Mouse (Mus musculus) ES-E14 (cell line): ENCODE measurements around the gene Dusp5. TPM values are rescaled to one million over a fixed set of nuclear protein-coding genes. Genes with fewer than 3 reads are reported as not detected.

Source experiments
- DNase-seq: peaks from one replicate; pipeline ENCODE4 v3.0.0-alpha.2; 2013; ENCODE audit warnings: low read depth, low spot score
- H3K27ac ChIP-seq: 2 replicates; pipeline ENCODE4 v1.5.1; 2012; ENCODE audit warnings: low read depth, mild to moderate bottlenecking, low read length, moderate library complexity, mixed read lengths; ENCODE audit not compliant: poor library complexity, insufficient read depth, severe bottlenecking
- H3K36me3 ChIP-seq: 2 replicates; pipeline ENCODE4 v1.6.1; 2012; ENCODE audit warnings: mild to moderate bottlenecking, low read length, moderate library complexity, mixed read lengths; ENCODE audit not compliant: control insufficient read depth, poor library complexity, insufficient read depth, severe bottlenecking
- H3K4me1 ChIP-seq, 2 experiments: fragments of 150-350 bp in 1 of 2; sonication (generic) in 1 of 2; 2 replicates each; pipeline ENCODE4 v1.6.1; 2012; ENCODE audit warnings: low read length in 2 of 2, mild to moderate bottlenecking in 1 of 2, mixed read lengths in 1 of 2; ENCODE audit not compliant: control insufficient read depth in 2 of 2, insufficient read depth in 2 of 2, poor library complexity in 1 of 2
- H3K4me3 ChIP-seq, 2 experiments: fragments of 150-350 bp in 1 of 2; sonication (generic) in 1 of 2; 2 replicates each; pipeline ENCODE4 v1.5.1; 2012; ENCODE audit warnings: low read length in 2 of 2, low read depth in 1 of 2, mild to moderate bottlenecking in 1 of 2, mixed read lengths in 1 of 2; ENCODE audit not compliant: insufficient read depth in 1 of 2, poor library complexity in 1 of 2, severe bottlenecking in 1 of 2
- H3K9ac ChIP-seq: 2 replicates; pipeline ENCODE4 v1.6.1; 2012; ENCODE audit warnings: low read depth, mild to moderate bottlenecking, low read length, mixed read lengths; ENCODE audit not compliant: poor library complexity, insufficient read depth, severe bottlenecking
- H3K9me3 ChIP-seq: fragments of 150-350 bp; sonication (generic); 2 replicates; pipeline ENCODE4 v1.6.1; 2012; ENCODE audit warnings: low read depth, mild to moderate bottlenecking, low read length; ENCODE audit not compliant: control insufficient read depth, insufficient read depth
- CHD2 ChIP-seq: IDR thresholded peaks from 2 replicates; pipeline ENCODE4 v1.6.1; 2014; ENCODE audit warnings: mild to moderate bottlenecking, low read depth, low read length, inconsistent platforms
- HCFC1 ChIP-seq: IDR thresholded peaks from 2 replicates; pipeline ENCODE4 v1.6.1; 2012; ENCODE audit warnings: low read length, inconsistent platforms, borderline replicate concordance; ENCODE audit not compliant: insufficient read depth
- MAFK ChIP-seq: IDR thresholded peaks from 2 replicates; pipeline ENCODE4 v1.6.1; 2014; ENCODE audit warnings: mild to moderate bottlenecking, low read depth, low read length, inconsistent platforms; ENCODE audit not compliant: insufficient read depth
- ZC3H11A ChIP-seq: IDR thresholded peaks from 2 replicates; pipeline ENCODE4 v1.6.1; 2012; ENCODE audit warnings: low read depth, mild to moderate bottlenecking, inconsistent platforms, low read length, borderline replicate concordance
- ZNF384 ChIP-seq: IDR thresholded peaks from 2 replicates; pipeline ENCODE4 v1.6.1; 2012; ENCODE audit warnings: low read depth, low read length, inconsistent platforms
- in situ Hi-C, 2 experiments: fragments of 600-800 bp; cut with MboI; formaldehyde crosslinking; loops; one replicate each; pipeline ENCODE4 v1.15.1; 2025; ENCODE audit warnings: low sequenced_read_pairs in 2 of 2, inconsistent platforms in 1 of 2; ENCODE audit not compliant: unreplicated experiment in 2 of 2
- total RNA-seq: library from RNA; depleted of rRNA; stranded (reverse); fragments of 300-350 nt; gene quantifications from 2 replicates; pipeline ENCODE4 v1.2.3, GENCODE M21; 2012

Dusp5 gene
- total RNA-seq, 1 experiment = 24.1 TPM

- H3K27ac ChIP-seq = no peak overlapping the region
- no peaks in the 10 kb centered on the region for H3K9me3 ChIP-seq
- no peaks in the 10 kb centered on the region; a peak in 1 of 4 replicates for H3K4me1 ChIP-seq
- TF ChIP-seq CHD2 = no peak
- TF ChIP-seq HCFC1 = no peak
- TF ChIP-seq ZNF384 = no peak
- TF ChIP-seq ZC3H11A = no peak
- TF ChIP-seq MAFK = no peak
- no peak overlapping the region for H3K9ac ChIP-seq
- no peaks in the 10 kb centered on the region for H3K36me3 ChIP-seq
- in situ Hi-C loops = no loop called here
- H3K4me3 ChIP-seq = no peak overlapping the region
- DNase-seq = no peak
Measured at GRCm38 (mm10) chr19:53519549-53519948, 9.4 kb upstream of the Dusp5 start.

DNA sequence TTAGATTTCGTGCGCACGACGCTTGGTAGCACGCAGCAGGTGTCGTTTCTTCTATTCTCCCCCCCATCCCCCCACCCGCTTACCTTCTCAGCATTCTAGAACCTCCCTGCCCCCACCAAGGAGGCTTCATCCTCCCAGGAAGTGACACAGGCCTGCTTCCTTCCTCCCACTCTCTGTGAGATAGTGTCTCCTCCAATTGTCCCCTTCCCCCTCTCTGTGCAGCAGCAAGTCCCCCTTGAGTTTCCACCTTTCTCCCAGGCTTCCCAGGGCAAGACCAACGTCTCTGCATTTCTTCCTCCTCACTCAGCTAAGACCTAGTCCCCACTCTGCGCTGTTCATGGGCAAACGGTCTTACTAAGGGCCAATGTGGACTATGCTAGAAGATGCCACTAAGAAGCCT is 8.9 kb upstream of the Dusp5 start:
- Histone ChIP-seq H3K27ac (no peak overlapping the region), H3K9me3 (no peaks in the 10 kb centered on the region), H3K36me3 (no peaks in the 10 kb centered on the region), H3K9ac (no peak overlapping the region), H3K4me1 (no peaks in the 10 kb centered on the region; a peak in 1 of 4 replicates), H3K4me3 (no peak overlapping the region)
- in situ Hi-C loops = no loop called here
- no peak for DNase-seq
- TF ChIP-seq ZNF384 (no peak), MAFK (no peak), CHD2 (no peak), ZC3H11A (no peak), HCFC1 (no peak)

GRCm38 (mm10) chr19:53521137-53521795 is 7.6 kb upstream of the Dusp5 start:
- no peaks in the 10 kb centered on the region for H3K9me3 ChIP-seq
- H3K4me1 ChIP-seq = no peaks in the 10 kb centered on the region; a peak in 1 of 4 replicates
- H3K36me3 ChIP-seq = no peaks in the 10 kb centered on the region
- no peak overlapping the region for H3K4me3 ChIP-seq
- DNase-seq = no peak
- no peak overlapping the region for H3K27ac ChIP-seq
- in situ Hi-C loops = no loop called here
- TF ChIP-seq CHD2 (no peak), HCFC1 (no peak), ZNF384 (no peak), MAFK (no peak), ZC3H11A (no peak)
- no peak overlapping the region for H3K9ac ChIP-seq

GRCm38 (mm10) chr19:53527480-53527879 is 1.4 kb upstream of the Dusp5 start:
- Histone ChIP-seq H3K27ac (no peak overlapping the region), H3K9ac (no peak overlapping the region), H3K36me3 (no peaks in the 10 kb centered on the region), H3K9me3 (no peaks in the 10 kb centered on the region), H3K4me1 (peaks cover 1 to 10% of the 10 kb centered on the region in 2 experiments; a peak in 3 of 4 replicates), H3K4me3 (no peak overlapping the region)
- in situ Hi-C loops = no loop called here
- TF ChIP-seq CHD2 (no peak), ZNF384 (no peak), MAFK (no peak), HCFC1 (no peak), ZC3H11A (no peak)
- no peak for DNase-seq
